Mouse (Mus musculus): ENCODE data around the gene Notch4.
A peak's percentile ranks its signal among the peaks of the same experiment; 100 is the strongest.
"Not testable (repeated sequence)": the region's sequence is repeated elsewhere in the genome, so short reads cannot be mapped to it uniquely, and the experiment has no call there.

Gene Notch4

GRCm38 (mm10) chr17:34564003-34564421 is at the start of gene Notch4:
Gene Notch4, plus strand, starts transcription at chr17:34564268.
- peak; percentile 85 for DNase-seq

GRCm38 (mm10) chr17:34516514-34516913 is 47.6 kb upstream of the Notch4 start:
- DNase-seq: no peak

DNA sequence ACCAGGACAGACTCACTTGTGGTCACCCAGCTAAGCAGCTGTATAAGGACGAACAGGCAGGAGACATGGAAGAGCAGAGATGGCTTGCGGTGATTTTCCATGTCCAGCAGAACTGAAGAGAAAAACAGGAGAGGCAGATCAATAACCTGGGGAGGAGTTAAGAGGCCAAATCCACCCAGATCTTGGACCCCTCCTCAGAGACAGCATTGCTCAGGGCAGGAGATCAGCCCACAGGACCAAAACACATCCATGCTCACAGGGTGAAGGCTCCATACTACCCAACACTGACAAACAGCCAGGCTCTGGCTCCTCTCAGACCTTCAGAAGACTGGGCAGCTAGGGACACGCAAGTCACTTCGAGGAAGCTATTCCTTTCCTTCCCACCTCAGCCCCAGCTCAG is 46.8 kb upstream of the Notch4 start, which contains the start of gene Btnl6:
TSS of gene Btnl6 (minus strand) at position 101 of the 400 bp plus-strand sequence.
- no peak for DNase-seq

DNA sequence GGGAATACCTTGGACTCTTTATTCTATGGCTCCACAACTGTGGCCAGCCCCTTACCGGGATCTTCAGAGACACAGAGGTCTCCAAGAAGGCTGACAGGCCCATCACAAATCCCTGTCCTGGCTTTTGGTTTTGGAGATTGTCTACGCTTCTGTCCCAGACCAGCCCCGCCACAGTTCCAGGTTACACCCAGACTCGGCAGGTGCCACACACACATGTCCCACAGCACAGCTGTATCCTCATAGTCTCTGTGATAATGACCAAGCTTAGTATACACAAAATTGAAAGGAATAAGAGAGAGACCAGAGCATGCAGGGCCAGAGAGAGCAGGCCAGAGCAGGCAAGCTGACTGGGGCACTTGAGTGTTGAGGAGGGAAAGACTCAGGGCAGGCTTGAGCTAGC is 46.3 kb upstream of the Notch4 start:
- DNase-seq: no peak

- DNase-seq: not testable (repeated sequence)
Measured at GRCm38 (mm10) chr17:34518571-34518970, 45.5 kb upstream of the Notch4 start.

DNA sequence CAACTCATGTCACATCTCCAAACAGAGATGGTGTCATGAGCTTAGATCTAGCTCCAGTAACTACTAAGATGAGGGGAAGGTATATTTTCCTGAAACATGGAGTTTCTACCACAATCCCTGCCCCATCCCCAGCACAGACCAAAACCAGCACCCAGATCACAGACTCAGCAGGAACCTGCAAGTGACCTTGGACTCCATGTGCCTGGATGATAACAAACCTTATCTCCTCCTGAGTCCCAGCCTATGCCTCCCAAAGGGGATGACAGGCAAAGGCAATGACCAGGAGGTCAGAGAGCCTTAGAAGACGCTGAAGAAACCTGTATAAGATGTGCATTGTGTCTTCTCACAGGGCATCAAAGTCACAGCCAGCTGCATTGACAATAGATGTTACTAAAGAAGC is 45.1 kb upstream of the Notch4 start:
- DNase-seq: no peak

DNA sequence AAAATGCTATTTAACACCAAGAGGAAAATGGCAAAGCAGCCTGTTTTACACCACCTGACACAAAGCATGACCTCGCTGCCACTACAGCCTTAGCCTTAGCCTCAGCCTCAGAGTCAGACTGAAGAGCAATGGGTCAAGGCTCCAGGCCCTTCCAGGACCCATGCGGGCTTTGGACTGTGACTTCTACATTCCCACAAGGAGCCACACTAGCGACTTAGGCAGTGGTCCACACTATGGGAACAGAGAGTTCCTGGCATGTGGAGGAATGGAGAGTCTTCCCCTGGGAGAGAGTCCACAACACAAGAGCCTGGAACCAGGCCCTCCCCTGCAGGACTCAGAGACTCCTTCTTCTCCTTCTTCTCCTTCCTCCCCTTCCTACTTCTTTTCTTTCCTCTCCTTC is 31.4 kb upstream of the Notch4 start:
- DNase-seq: no peak

DNA sequence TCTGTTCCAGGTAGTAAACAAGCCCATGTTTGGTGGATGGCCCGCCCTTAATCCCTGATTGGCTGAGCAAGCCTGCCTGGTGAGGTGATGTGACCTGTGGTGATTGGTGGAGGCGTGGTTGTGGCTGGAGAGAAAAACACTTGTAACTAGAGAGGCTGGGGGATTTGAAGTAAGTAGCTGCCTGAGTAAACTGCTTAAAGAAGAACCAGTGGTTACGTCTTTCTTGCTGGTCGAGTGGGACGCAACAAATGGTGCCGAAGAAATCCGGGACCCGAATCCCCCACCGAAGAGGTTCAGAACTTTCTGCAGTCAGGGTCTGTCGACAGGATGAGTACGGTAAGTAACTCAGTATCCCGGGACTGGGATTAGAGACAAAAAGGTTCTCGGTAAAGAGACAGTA is 20.5 kb upstream of the Notch4 start:
- DNase-seq: not testable (repeated sequence)

DNA sequence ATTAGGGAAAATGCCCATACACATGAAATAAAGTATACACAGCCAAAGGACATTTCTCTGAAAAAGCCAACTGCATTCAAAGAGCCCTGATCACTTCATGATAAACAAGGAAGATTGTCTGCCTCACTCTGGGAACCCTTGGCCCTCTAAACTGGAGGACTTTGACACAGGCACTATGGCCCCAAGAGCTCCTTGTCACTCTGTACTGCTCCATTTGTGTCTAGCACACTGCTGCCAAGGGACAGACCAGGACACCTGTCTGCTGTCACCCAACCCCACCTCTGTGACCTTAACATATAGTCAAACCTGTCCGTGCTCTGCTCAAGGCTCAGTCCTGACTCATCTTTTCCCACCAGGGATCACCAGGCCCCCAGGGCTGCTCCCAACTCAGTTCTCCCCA is 17.3 kb upstream of the Notch4 start:
- no peak for DNase-seq

- DNase-seq: no peak
Measured at GRCm38 (mm10) chr17:34547601-34548000, 16.5 kb upstream of the Notch4 start.

GRCm38 (mm10) chr17:34549156-34549555 is 14.9 kb upstream of the Notch4 start:
- no peak for DNase-seq

DNA sequence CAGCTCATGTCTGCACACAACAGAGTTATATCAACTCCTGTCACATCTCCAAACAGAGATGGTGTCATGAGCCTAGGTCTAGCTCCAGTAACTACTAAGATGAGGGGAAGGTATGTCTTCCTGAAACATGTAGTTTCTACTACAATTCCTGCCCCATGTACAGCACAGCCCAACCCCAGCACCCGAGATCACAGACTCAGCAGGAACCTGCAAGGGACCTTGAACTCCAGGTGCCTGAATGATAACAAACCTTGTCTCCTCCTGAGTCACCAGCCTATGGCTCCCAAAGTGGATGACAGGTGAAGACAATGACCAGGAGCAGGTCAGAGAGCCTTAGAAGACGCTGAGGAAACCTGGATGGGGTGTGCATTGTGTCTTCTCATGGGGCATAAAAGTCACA is 14.2 kb upstream of the Notch4 start:
- no peak for DNase-seq

GRCm38 (mm10) chr17:34555483-34555882 is 8.6 kb upstream of the Notch4 start:
- DNase-seq: peak; percentile 89

DNA sequence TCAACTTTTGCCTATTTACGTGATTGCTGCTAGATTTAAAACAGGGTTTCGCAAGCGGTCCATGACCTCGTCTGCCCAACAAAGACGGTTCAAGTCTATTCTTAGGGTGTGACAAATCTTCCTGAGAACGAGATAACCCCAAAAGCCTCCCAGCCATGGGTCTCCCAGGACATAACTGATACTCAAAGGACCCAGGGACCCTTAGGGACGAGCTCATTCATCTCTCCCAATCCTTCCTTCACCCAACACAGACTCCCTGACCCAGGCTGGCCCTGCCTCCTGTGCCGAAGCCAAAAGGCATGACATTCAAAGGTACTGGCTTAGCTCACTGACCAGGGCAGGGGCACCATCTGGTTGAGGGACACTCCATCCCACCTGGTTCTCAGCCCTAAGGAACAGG is 7.7 kb upstream of the Notch4 start:
- no peak for DNase-seq

DNA sequence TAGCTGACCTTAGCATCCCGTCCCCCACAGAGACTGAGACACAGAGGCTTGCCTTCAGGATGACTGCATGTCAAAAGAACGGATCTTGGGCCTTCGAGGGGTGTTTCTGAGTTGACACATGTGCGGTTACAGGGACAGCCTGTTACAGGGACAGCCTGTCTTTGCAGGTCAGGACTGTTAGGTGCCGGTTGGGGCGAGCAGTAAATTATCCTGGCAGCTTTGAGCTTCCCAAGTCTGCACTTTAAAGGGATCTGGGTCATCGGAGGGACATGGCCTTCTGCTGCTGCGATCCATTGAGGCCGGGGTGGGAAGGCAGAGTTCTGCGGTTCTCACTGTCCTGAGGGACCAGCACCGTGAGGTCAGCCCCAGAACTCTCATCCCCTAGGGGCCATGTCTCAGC is 6.7 kb upstream of the Notch4 start:
- no peak for DNase-seq

- peak; percentile 55 for DNase-seq
Measured at GRCm38 (mm10) chr17:34559116-34559515, 5.0 kb upstream of the Notch4 start.

- DNase-seq: no peak
Measured at GRCm38 (mm10) chr17:34559895-34560294, 4.2 kb upstream of the Notch4 start.

GRCm38 (mm10) chr17:34560438-34560837 is 3.6 kb upstream of the Notch4 start:
- no peak for DNase-seq

DNA sequence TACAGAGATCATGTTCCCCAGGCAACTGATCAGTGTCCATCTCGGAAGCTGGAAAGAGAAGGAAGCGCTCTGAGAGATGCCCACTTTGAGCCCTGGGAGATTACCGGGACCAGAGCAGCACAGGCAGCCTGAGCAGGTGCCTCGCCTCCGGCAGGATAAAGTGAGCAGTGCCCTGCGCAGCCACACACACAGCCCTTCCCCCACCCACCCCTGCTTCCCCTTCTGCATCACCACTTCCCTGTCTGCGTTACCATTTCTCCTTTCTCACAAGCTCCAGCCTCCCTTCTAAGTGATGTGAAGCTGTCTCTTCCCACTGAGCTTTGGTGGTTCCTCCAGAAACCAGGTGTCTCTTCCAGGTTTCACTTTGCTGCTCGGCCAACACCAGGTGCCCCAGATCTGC is 2.9 kb upstream of the Notch4 start:
- DNase-seq: no peak

GRCm38 (mm10) chr17:34562595-34562994 is 1.5 kb upstream of the Notch4 start:
- no peak for DNase-seq

DNA sequence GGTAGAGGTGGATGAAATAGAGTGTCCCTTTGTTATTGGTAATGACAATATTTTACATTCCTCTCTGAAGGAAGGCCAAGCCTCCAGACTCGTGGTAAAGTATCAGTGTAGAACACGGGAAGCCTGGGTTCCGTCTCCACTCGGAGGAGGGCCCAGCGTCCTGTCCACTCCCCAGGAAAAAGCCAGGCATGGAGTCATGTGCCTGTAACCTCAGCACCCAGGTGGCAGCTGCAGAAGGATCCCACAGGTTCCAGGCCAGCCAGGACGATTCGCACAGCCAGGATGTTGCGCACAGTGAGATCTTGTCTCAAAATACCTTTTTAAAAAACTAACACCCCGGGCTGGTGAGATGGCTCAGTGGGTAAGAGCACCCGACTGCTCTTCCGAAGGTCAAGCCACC is 714 bp upstream of the Notch4 start:
- no peak for DNase-seq

DNA sequence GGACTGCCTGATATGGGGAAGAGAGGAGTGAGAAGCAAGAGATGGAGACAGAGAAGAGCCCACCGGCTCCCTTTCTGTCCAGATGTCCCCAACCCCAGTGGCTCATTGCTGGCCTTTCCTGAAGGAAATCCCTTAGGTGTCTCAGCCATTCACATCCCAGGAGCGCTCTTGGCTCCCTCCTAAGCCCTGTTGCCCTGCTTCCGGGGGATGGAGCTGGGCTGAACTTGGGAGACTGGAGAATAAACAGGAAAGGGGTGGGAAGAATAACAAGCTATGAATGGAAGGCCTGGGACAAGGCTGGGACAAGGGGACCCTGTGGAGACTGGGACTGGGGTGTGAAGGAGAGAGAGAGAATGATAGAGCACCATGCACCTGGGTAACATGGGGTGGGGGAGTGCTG is 728 bp downstream of the Notch4 start:
- DNase-seq: peak; percentile 81

- no peak for DNase-seq
Measured at GRCm38 (mm10) chr17:34567311-34567710, 3.2 kb downstream of the Notch4 start.

DNA sequence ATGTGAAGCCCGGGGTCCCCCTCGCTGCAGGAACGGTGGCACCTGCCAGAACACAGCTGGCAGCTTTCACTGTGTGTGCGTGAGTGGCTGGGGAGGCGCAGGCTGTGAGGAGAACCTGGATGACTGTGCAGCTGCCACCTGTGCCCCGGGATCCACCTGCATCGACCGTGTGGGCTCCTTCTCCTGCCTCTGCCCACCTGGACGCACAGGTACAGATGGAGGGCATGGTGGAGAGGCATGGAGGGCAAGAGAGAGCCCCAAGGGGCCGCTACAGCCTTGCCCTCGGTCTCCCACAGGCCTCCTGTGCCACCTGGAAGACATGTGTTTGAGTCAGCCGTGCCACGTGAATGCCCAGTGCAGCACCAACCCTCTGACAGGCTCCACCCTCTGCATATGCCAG is 4.4 kb downstream of the Notch4 start:
- DNase-seq: no peak

- DNase-seq: no peak
Measured at GRCm38 (mm10) chr17:34569919-34570318, 5.9 kb downstream of the Notch4 start.

- DNase-seq: no peak
Measured at GRCm38 (mm10) chr17:34571875-34572274, 7.8 kb downstream of the Notch4 start.

Measured in lung, postnatal 10 days (tissue).